In the genomic region with DNA sequence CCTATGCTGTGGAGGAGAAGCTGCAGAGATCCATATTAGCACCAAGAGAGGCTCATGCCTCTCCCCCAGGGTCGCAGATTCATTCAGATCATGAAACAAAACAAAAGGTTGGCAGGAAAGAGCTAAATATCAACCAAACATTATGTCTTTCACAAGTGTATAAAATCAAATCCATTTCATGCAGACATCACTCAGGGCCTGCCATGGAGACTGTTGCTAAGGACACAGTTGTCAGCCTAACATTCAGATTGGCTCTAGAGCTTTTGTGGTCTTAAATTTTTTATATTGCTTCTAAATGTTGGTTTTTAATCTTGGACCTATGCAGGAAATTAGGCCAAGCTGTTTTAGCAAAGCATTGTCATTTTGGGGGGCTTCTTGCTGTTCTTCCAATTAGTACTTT, we compare ENCODE assay signal across 30 mouse cellular contexts. TPM values are rescaled to one million over a fixed set of nuclear protein-coding genes. Genes with fewer than 3 reads are reported as not detected.
A peak's percentile ranks its signal among the peaks of the same experiment; 100 is the strongest.
DNase-seq lines count a peak whose midpoint lies in the region; ATAC-seq and TF ChIP-seq lines count a peak whose summit lies in the region.
"Had no signal": no experiment of that assay in that cellular context is flagged by ENCODE, and none has a peak within 500 bp of the region (broad histone marks: within the 10 kb centered on the region; RNA-seq: fewer than 3 reads in every experiment).

No protein-coding gene starts in this region.

- H3K27me3 ChIP-seq in forebrain, postnatal 0 days (ENCODE audit: insufficient read depth, low read length) = no peaks in the 10 kb centered on the region
- H3K27me3 ChIP-seq in forebrain, embryonic 10.5 days (ENCODE audit: poor library complexity, severe bottlenecking) = no peaks in the 10 kb centered on the region
- no peaks in the 10 kb centered on the region for H3K27me3 ChIP-seq in hindbrain, postnatal 0 days (ENCODE audit: insufficient read depth, low read length)
- H3K27me3 ChIP-seq in hindbrain, embryonic 11.5 days (ENCODE audit: control insufficient read depth, insufficient read depth, low read length) = no peaks in the 10 kb centered on the region
- H3K27me3 ChIP-seq in midbrain, embryonic 15.5 days (replicated peaks) = no peaks in the 10 kb centered on the region
- no peaks in the 10 kb centered on the region for H3K27me3 ChIP-seq in midbrain, embryonic 14.5 days (ENCODE audit: control insufficient read depth, insufficient read depth, low read length)
- H3K27me3 ChIP-seq in neural tube, embryonic 15.5 days (replicated peaks) = no peaks in the 10 kb centered on the region
- H3K27me3 ChIP-seq: embryonic facial prominence, embryonic 13.5 days; forebrain, embryonic 13.5 days; heart, embryonic 13.5 days; hindbrain, embryonic 13.5 days had no signal

- H3K4me2 ChIP-seq in forebrain, postnatal 0 days (ENCODE audit: low read depth) = no peak overlapping the region
- no peak overlapping the region for H3K4me2 ChIP-seq in hindbrain, postnatal 0 days (ENCODE audit: low read depth, low read length)
- no peak overlapping the region for H3K4me2 ChIP-seq in hindbrain, embryonic 11.5 days (replicated peaks; ENCODE audit: low read depth, low read length)
- H3K4me2 ChIP-seq in midbrain, embryonic 15.5 days = no peak overlapping the region
- no peak overlapping the region for H3K4me2 ChIP-seq in midbrain, embryonic 14.5 days (ENCODE audit: low read length)
- H3K4me2 ChIP-seq in neural tube, embryonic 15.5 days = no peak overlapping the region
- H3K4me2 ChIP-seq: embryonic facial prominence, embryonic 13.5 days; forebrain, embryonic 13.5 days; heart, embryonic 13.5 days; hindbrain, embryonic 13.5 days had no signal

- peak; percentile 91 for ATAC-seq in forebrain, postnatal 0 days
- ATAC-seq in hindbrain, postnatal 0 days = no peak; the same call in 1 of the 2 replicates
- ATAC-seq in hindbrain, embryonic 11.5 days (ENCODE audit: low FRiP score) = no peak
- 0 out of 2 replicates have a peak, but pooled peaks have one; percentile 45 for ATAC-seq in midbrain, embryonic 15.5 days (replicated peaks)
- ATAC-seq in midbrain, embryonic 14.5 days (ENCODE audit: low FRiP score, low TSS enrichment) = no peak
- ATAC-seq in neural tube, embryonic 15.5 days (ENCODE audit: low FRiP score) = peak; percentile 61; the same call in 1 of the 2 replicates
- ATAC-seq: activated CD4-positive, CD25-positive, alpha-beta regulatory T cell, adult 4 months; forebrain, embryonic 13.5 days; forebrain, embryonic 16.5 days had no signal

- no peaks in the 10 kb centered on the region for H3K36me3 ChIP-seq in forebrain, postnatal 0 days (ENCODE audit: insufficient read depth)
- H3K36me3 ChIP-seq in forebrain, embryonic 10.5 days (replicated peaks) = no peaks in the 10 kb centered on the region
- H3K36me3 ChIP-seq in hindbrain, postnatal 0 days (ENCODE audit: insufficient read depth, low read length) = no peaks in the 10 kb centered on the region
- H3K36me3 ChIP-seq in hindbrain, embryonic 11.5 days (ENCODE audit: control insufficient read depth, insufficient read depth, low read length) = no peaks in the 10 kb centered on the region
- H3K36me3 ChIP-seq in midbrain, embryonic 15.5 days (replicated peaks) = no peaks in the 10 kb centered on the region
- H3K36me3 ChIP-seq in midbrain, embryonic 14.5 days (ENCODE audit: control insufficient read depth, insufficient read depth, low read length) = no peaks in the 10 kb centered on the region
- H3K36me3 ChIP-seq in neural tube, embryonic 15.5 days = no peaks in the 10 kb centered on the region
- H3K36me3 ChIP-seq: embryonic facial prominence, embryonic 10.5 days; embryonic facial prominence, embryonic 13.5 days; heart, embryonic 10.5 days; heart, embryonic 13.5 days; hindbrain, embryonic 13.5 days had no signal

- no peak overlapping the region for H3K4me3 ChIP-seq in forebrain, postnatal 0 days (ENCODE audit: low read depth, low read length)
- H3K4me3 ChIP-seq in forebrain, embryonic 10.5 days = no peak overlapping the region
- no peak overlapping the region for H3K4me3 ChIP-seq in hindbrain, postnatal 0 days (ENCODE audit: low read length)
- no peak overlapping the region for H3K4me3 ChIP-seq in hindbrain, embryonic 11.5 days (ENCODE audit: low read depth, low read length)
- no peak overlapping the region for H3K4me3 ChIP-seq in midbrain, embryonic 15.5 days
- no peak overlapping the region for H3K4me3 ChIP-seq in midbrain, embryonic 14.5 days (replicated peaks; ENCODE audit: low read depth, low read length)
- H3K4me3 ChIP-seq in neural tube, embryonic 15.5 days (replicated peaks) = no peak overlapping the region
- H3K4me3 ChIP-seq: embryonic facial prominence, embryonic 10.5 days; embryonic facial prominence, embryonic 13.5 days; erythroblast, embryonic 14.5 days; forebrain, embryonic 13.5 days; gastrocnemius, adult 2 months; heart, embryonic 10.5 days; heart, embryonic 13.5 days; hindbrain, embryonic 13.5 days had no signal

- DNase-seq in forebrain, postnatal 0 days = peak; percentile 32
- DNase-seq in forebrain, embryonic 10.5 days (ENCODE audit: extremely low spot score, low spot score) = no peak
- DNase-seq in hindbrain, postnatal 0 days (ENCODE audit: low spot score) = no peak
- DNase-seq in hindbrain, embryonic 11.5 days (ENCODE audit: low spot score) = no peak
- DNase-seq in midbrain, embryonic 14.5 days = no peak
- no peak for DNase-seq in neural tube, embryonic 10.5 days (ENCODE audit: extremely low spot score, low spot score)
- DNase-seq: adrenal gland, adult 8-10 months; adrenal gland, postnatal 25 days; cerebellum, adult 11-12 months; cerebellum, adult 8-10 months; cerebellum, postnatal 10 days; cerebellum, postnatal 36 days; embryo, embryonic 11 days; gastrocnemius, adult 2 months; gastrocnemius, postnatal 14 days; heart, postnatal 14 days; heart, postnatal 4 days had no signal

- 69% methylated on average over 1 of the region's 1 CpGs for WGBS in forebrain, postnatal 0 days
- 81% methylated on average over 1 of the region's 1 CpGs for WGBS in forebrain, embryonic 10.5 days
- WGBS in hindbrain, postnatal 0 days = 77% methylated on average over 1 of the region's 1 CpGs
- 90% methylated on average over 1 of the region's 1 CpGs for WGBS in hindbrain, embryonic 11.5 days
- 81% methylated on average over 1 of the region's 1 CpGs for WGBS in midbrain, embryonic 15.5 days
- 78% methylated on average over 1 of the region's 1 CpGs for WGBS in midbrain, embryonic 14.5 days
- 90% methylated on average over 1 of the region's 1 CpGs for WGBS in neural tube, embryonic 15.5 days

- H3K4me1 ChIP-seq in forebrain, postnatal 0 days (ENCODE audit: insufficient read depth) = no peaks in the 10 kb centered on the region
- H3K4me1 ChIP-seq in forebrain, embryonic 10.5 days = no peaks in the 10 kb centered on the region
- H3K4me1 ChIP-seq in hindbrain, postnatal 0 days (ENCODE audit: insufficient read depth, low read length) = no peaks in the 10 kb centered on the region
- H3K4me1 ChIP-seq in hindbrain, embryonic 11.5 days (replicated peaks; ENCODE audit: control insufficient read depth, insufficient read depth, low read length) = no peaks in the 10 kb centered on the region
- no peaks in the 10 kb centered on the region for H3K4me1 ChIP-seq in midbrain, embryonic 15.5 days
- H3K4me1 ChIP-seq in midbrain, embryonic 14.5 days (ENCODE audit: control insufficient read depth, insufficient read depth, low read length) = no peaks in the 10 kb centered on the region
- H3K4me1 ChIP-seq in neural tube, embryonic 15.5 days = no peaks in the 10 kb centered on the region
- H3K4me1 ChIP-seq: embryonic facial prominence, embryonic 10.5 days; embryonic facial prominence, embryonic 13.5 days; forebrain, embryonic 13.5 days; heart, embryonic 13.5 days; hindbrain, embryonic 13.5 days had no signal

- TF ChIP-seq CTCF in forebrain, postnatal 0 days (IDR thresholded peaks at IDR 0.05; ENCODE audit: low read depth) = no peak
- no peak for TF ChIP-seq CTCF in hindbrain, postnatal 0 days (IDR thresholded peaks at IDR 0.05; ENCODE audit: low read depth)

- peak overlapping the region; percentile 57 for H3K27ac ChIP-seq in forebrain, postnatal 0 days (ENCODE audit: low read depth, low read length)
- H3K27ac ChIP-seq in forebrain, embryonic 10.5 days = no peak overlapping the region
- H3K27ac ChIP-seq in hindbrain, postnatal 0 days = peak overlapping the region; percentile 22; the same call in 1 of the 2 replicates
- H3K27ac ChIP-seq in hindbrain, embryonic 11.5 days (ENCODE audit: low read depth, low read length) = no peak overlapping the region
- H3K27ac ChIP-seq in midbrain, embryonic 15.5 days = no peak overlapping the region
- no peak overlapping the region for H3K27ac ChIP-seq in midbrain, embryonic 14.5 days (replicated peaks; ENCODE audit: low read depth, low read length)
- H3K27ac ChIP-seq in neural tube, embryonic 15.5 days (replicated peaks) = no peak overlapping the region
- H3K27ac ChIP-seq: embryonic facial prominence, embryonic 10.5 days; embryonic facial prominence, embryonic 13.5 days; forebrain, embryonic 13.5 days; gastrocnemius, adult 2 months; heart, embryonic 10.5 days; heart, embryonic 13.5 days; hindbrain, embryonic 13.5 days had no signal

- no peaks in the 10 kb centered on the region for H3K9me3 ChIP-seq in forebrain, postnatal 0 days (ENCODE audit: low read length)
- no peaks in the 10 kb centered on the region for H3K9me3 ChIP-seq in forebrain, embryonic 10.5 days
- no peaks in the 10 kb centered on the region for H3K9me3 ChIP-seq in hindbrain, postnatal 0 days (ENCODE audit: low read length)
- H3K9me3 ChIP-seq in hindbrain, embryonic 11.5 days (ENCODE audit: control insufficient read depth, low read length) = no peaks in the 10 kb centered on the region
- no peaks in the 10 kb centered on the region for H3K9me3 ChIP-seq in midbrain, embryonic 15.5 days
- no peaks in the 10 kb centered on the region for H3K9me3 ChIP-seq in midbrain, embryonic 14.5 days (ENCODE audit: control insufficient read depth, low read length)
- no peaks in the 10 kb centered on the region for H3K9me3 ChIP-seq in neural tube, embryonic 15.5 days (replicated peaks)
- H3K9me3 ChIP-seq: embryonic facial prominence, embryonic 10.5 days; embryonic facial prominence, embryonic 13.5 days; forebrain, embryonic 13.5 days; heart, embryonic 10.5 days; hindbrain, embryonic 13.5 days had no signal

- H3K9ac ChIP-seq in forebrain, postnatal 0 days = no peak overlapping the region
- H3K9ac ChIP-seq in hindbrain, postnatal 0 days (replicated peaks; ENCODE audit: low read length) = no peak overlapping the region
- no peak overlapping the region for H3K9ac ChIP-seq in hindbrain, embryonic 11.5 days (ENCODE audit: low read depth, low read length)
- no peak overlapping the region for H3K9ac ChIP-seq in midbrain, embryonic 15.5 days
- no peak overlapping the region for H3K9ac ChIP-seq in midbrain, embryonic 14.5 days (replicated peaks; ENCODE audit: low read length)
- H3K9ac ChIP-seq in neural tube, embryonic 15.5 days (replicated peaks) = no peak overlapping the region
- H3K9ac ChIP-seq: embryonic facial prominence, embryonic 13.5 days; forebrain, embryonic 13.5 days; heart, embryonic 13.5 days; hindbrain, embryonic 13.5 days had no signal

RNA-seq across cellular contexts. Expression of a gene that starts 8.1 kb away (rescaled TPM):
- 0.14 TPM in 1 of 2 replicates, not detected in the other for total RNA-seq in forebrain, postnatal 0 days (2014; rRNA removed)
- not detected in 2 replicates for polyA plus RNA-seq in forebrain, postnatal 0 days (2015; fragmentation: Nextera tagmentation; extraction: Ambion mirVana)
- not detected in 2 replicates for polyA plus RNA-seq in forebrain, embryonic 10.5 days (2016; fragmentation: Nextera tagmentation; extraction: Ambion mirVana)
- 2.3 TPM in 1 of 2 replicates, not detected in the other for total RNA-seq in hindbrain, postnatal 0 days (2014; rRNA removed)
- 0.11 and 0.19 TPM in 2 replicates for polyA plus RNA-seq in hindbrain, postnatal 0 days (2015; fragmentation: Nextera tagmentation; extraction: Ambion mirVana)
- polyA plus RNA-seq in hindbrain, embryonic 11.5 days (2014; fragmentation: Nextera tagmentation; extraction: Ambion mirVana) = not detected in 2 replicates
- polyA plus RNA-seq in midbrain, embryonic 15.5 days (2015; fragmentation: Nextera tagmentation; extraction: Ambion mirVana) = not detected in 2 replicates
- not detected in 2 replicates for polyA plus RNA-seq in midbrain, embryonic 14.5 days (2014; fragmentation: Nextera tagmentation; extraction: Ambion mirVana)
- 0.28 and 0.70 TPM in 2 replicates for polyA plus RNA-seq in neural tube, embryonic 15.5 days (2015; fragmentation: Nextera tagmentation; extraction: Ambion mirVana)
- total RNA-seq: adrenal gland, adult 8-10 months; adrenal gland, postnatal 25 days; ES-E14 had no signal
- polyA plus RNA-seq: activated CD4-positive, CD25-positive, alpha-beta regulatory T cell, adult 4 months; cortical plate, adult 2 months; embryonic facial prominence, embryonic 10.5 days; embryonic facial prominence, embryonic 13.5 days; erythroblast, embryonic 14.5 days; forebrain, embryonic 13.5 days; forebrain, embryonic 16.5 days had no signal

Comparison
In these comparisons a context has a peak if more than half of its experiments do, and no peak if none do; other contexts are left out.
1. ATAC-seq: peak in forebrain, postnatal 0 days (single experiment), midbrain, embryonic 15.5 days (single experiment) and neural tube, embryonic 15.5 days (single experiment); none in hindbrain, postnatal 0 days (single experiment), hindbrain, embryonic 11.5 days (single experiment) and midbrain, embryonic 14.5 days (single experiment).
2. H3K27ac ChIP-seq: peak in forebrain, postnatal 0 days (single experiment) and hindbrain, postnatal 0 days (single experiment); none in forebrain, embryonic 10.5 days (single experiment), hindbrain, embryonic 11.5 days (single experiment), midbrain, embryonic 15.5 days (single experiment), midbrain, embryonic 14.5 days (single experiment) and neural tube, embryonic 15.5 days (single experiment).